Mouse (Mus musculus) MN1 (cell line): Measurements from ENCODE around the gene Itgal.
"Not testable (repeated sequence)": the region's sequence is repeated elsewhere in the genome, so short reads cannot be mapped to it uniquely, and the experiment has no call there.

Experiments used
- DNase-seq: peaks from one replicate; pipeline ENCODE4 v3.0.0-alpha.2; 2016; ENCODE audit warnings: low spot score

Itgal gene

DNA sequence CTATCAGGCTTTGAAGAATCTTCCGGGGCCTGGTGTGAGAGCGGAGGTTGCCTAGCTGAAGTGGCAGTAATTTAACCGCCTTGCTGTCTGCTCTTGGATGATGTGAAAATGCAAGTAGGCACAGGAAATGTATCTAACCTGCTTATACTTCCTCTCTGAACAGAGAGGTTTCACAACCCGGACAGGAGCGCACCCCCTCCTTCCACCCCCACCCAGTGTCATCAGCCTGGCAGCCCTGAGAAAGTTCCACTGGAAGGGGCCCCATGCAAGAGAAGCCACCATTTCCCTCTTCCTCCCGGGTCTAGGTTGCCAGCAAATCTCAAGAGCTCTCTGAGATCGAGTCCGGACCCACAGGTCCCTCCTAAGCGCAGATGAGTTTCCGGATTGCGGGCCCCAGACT is at the start of gene Itgal:
TSS of gene Itgal (plus strand) at position 163 of the 400 bp plus-strand sequence.
- DNase-seq: no peak

DNA sequence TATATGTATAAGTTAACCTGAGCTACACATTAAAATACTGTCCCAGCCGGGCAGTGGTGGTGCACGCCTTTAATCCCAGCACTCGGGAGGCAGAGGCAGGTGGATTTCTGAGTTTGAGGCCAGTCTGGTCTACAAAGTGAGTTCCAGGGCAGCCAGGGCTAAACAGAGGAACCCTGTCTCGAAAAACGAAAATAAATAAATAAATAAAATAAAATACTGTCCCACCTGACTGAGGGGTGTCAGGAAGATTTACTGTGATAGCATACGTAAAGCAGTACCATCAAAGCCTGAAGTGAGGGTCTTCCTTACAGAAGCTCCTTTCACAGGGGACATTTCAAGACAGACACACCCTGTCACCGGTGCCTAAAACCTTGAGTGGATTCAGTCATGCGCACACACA is 45.5 kb upstream of the Itgal start:
- DNase-seq: not testable (repeated sequence)

DNA sequence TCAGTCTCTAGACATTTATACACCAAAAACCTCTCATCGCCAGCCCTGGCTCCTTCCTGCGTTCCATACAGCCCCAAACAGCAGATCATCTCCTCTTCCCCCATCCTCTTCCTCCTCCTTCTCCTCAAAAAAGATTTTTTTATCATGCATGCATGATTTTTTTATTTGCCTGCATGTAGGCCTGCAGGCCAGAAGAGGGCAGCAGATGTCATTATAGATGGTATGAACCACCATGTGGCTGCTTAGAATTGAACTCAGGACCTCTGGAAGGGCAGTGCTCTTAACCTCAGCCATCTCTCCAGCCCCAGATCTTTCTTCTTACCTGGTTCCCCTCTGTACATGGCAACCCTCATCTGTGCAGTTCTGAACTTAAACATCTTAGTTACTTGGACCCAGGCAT is 43.6 kb upstream of the Itgal start:
- DNase-seq: no peak

DNA sequence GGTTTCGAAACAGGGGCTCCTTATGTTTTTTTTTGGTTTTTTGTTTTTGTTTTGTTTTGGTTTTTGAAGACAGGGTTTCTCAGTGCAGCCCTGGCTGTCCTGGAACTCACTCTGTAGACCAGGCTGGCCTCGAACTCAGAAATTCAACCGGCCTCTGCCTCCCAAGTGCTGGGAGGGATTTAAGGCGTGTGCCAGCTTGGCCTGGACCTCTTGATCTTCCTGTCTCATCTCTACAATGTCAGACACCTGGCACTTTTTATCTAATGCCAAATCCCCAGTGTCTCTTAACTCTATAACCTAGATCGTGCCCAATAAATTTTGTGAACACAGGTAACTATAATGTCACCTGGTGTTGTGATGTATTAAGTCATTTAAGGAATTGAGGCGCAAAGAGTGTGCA is 42.7 kb upstream of the Itgal start:
- DNase-seq: no peak

DNA sequence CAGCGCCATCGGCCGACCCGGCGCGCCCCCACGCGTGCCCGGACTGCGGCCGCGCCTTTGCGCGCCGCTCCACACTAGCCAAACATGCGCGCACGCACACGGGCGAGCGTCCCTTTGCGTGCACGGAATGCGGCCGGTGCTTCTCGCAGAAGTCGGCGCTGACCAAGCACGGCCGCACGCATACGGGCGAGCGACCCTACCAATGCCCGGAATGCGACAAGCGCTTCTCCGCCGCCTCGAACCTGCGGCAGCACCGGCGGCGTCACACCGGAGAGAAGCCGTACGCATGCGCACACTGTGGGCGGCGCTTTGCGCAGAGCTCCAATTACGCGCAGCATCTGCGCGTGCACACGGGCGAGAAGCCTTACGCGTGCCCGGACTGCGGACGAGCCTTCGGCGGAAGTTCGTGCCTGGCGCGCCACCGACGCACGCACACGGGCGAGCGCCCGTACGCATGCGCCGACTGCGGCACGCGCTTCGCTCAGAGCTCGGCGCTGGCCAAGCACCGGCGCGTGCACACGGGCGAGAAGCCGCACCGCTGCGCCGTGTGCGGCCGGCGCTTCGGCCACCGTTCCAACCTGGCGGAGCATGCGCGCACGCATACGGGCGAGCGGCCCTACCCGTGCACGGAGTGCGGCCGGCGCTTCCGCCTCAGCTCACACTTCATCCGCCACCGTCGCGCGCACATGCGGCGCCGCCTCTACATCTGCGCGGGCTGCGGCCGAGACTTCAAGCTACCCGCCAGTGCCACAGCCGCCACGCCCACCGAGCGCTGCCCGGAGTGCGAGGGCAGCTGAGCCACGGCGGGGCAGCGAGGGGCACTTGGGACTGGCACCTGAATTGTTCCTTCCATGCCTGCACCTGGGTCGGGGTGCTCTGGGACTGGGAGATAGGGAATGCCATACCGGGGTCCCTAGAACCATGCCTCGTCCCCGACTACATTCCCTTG is 42.0 kb upstream of the Itgal start:
- peak; percentile 53 for DNase-seq

DNA sequence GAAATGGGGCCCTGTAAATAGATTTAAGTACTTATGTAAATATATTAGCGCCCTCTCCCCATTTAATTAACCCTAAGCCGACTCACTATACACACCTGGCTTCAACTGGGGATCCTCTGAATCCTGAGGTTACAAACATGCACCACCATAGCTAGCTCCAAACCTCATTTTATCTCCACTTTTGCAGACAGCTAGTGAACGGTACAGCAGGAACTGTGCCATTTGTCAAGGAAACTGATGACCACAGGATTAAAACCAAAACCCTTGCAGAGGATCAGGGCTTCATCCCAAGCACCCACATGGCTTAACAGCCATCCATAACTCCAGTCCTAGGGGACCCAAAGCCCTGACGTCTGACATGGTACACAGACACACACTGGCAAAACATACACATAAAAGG is 41.1 kb upstream of the Itgal start:
- no peak for DNase-seq

DNA sequence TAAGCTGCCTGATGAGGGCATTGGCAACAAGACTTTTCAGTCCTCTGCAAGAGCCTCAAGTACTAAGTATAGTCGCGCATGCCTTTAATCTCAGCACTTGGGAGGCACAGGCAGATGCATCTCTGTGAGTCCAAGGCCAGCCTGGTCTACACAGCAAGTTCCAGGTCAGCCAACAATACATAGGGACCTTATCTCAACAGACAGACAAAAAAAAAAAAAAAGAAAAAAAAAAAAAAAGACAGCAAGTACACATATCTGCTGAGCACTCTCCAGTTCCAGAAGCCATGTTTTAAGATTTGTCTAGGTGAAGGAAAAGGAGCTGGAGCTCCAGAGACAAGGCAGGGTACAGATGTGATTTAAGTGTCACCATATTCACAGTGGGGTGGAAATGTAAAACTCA is 40.1 kb upstream of the Itgal start:
- DNase-seq: no peak

DNA sequence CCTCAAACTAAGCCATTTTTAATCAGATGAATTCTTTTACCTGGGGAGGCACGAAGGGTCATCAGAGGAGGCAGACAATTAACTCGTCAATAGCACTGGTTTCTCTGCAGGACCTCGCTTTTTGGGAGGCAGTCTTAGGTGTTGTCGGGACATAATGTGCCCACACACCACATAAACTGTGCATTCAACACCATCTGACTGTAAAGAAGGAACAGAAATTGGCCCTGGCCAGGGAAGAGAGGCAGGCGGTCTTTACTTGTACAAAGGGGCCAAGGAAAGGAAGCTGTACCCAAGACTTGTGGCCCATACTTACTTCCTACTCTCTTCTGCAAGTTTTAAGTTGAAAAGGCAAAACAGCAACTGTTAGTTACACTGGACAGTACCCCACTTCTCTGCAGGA is 39.5 kb upstream of the Itgal start:
- DNase-seq: no peak

DNA sequence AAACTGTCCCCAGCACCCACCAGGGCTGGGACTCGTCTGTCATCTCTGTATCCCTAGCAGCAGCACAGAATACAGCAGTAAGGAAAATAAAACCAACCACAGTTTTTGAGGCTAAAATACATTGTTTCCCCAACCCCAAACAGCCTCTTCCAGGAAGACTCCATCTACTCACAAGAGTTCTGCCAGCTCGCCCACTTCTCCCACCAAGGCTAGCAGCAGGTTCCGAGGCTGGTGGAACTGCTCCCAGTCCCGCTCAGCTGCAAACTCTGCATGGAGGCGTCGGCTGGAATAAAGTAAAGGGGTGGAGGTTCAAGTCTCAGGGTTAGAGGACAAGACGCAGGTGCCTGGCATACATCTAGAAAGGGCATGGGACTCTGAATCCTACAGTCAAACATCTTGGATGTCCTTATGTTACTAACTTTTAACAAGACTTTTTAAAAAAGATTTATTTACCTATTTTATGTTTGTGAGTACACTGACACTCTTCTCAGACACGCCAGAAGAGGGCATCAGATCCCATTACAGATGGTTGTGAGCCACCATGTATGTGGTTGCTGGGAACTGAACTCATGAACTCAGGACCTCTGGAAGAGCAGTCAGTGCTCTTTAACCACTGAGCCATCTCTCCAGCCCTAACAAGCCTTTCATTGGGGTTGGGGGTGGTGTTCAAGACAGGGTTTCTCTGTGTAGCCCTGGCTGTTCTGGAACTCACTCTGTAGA is 36.7 kb upstream of the Itgal start:
- no peak for DNase-seq

DNA sequence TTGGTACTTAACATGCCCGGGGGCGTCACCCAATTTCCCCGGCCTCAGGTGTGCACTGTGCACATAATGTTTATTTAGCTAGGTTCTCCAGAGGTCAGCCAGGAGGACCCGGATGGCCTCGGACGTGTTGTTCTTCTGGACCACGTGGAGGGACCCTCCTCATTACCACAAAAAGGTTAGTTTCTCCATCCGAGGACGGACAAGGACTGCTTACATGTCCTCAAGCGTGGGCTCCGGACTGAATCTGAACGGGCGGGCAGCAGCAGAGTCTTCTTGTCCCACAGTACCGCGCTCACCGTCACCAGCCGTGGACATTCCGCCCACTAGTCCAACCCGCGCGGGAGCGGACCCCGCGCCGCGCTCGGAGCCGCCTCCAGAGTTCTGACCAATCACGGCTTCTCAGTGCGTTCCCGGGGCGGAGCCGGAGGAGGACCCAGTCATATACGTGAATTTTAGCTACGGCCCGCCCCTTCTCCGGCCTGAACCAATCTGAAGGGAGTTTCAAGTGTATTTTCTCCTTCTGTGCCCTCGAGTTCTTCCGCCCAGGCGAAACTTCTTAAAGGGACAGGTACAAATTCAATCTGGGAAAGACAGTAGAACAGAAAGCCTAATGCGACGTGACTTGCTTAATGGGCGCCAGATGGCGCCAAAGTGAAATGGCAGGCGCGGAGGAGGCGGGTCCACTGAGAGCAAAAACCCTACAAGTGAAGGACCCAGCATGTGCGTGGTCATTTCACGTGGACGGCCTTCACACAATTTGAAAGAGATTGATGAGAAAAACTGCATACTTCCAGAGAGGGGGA is 35.5 kb upstream of the Itgal start, which contains the start of gene Dctpp1:
TSS of gene Dctpp1 (minus strand) at position 401 of the 803 bp plus-strand sequence.
- peak; percentile 99 for DNase-seq

DNA sequence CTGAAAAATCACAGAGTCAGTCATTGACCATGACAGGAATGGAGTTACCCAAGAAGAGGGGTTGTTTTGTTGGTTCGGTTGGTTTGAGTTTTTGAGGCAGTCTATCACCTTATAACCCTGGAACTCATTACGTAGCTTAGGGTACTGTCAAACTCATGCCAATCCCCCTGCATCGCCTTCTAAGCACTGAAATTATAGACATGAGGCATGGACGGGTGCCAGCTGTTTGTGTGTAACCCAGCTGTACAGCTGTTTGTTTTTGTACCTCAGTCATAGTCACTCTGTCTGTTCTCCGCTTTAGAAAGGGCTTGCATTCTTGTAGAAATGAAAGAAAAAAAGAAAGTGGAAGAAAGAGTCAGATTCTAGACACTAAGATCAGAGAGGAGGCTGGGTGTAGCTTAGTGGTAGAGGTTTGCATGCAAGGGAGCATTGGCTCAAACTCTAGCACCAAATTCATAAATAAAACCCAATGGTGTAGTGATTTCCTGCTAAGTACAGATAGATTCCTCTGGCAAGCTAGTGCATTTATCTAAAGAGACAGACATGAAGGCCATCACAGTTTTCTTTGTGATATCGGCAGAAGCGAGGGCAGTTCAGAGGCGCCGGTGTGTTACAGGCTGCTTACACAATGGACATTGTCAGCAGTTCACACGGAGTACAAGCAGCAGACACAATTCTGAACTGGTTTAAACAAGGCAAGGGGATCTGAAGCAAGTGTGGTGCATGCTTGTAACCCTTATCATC is 33.7 kb upstream of the Itgal start:
- DNase-seq: no peak

DNA sequence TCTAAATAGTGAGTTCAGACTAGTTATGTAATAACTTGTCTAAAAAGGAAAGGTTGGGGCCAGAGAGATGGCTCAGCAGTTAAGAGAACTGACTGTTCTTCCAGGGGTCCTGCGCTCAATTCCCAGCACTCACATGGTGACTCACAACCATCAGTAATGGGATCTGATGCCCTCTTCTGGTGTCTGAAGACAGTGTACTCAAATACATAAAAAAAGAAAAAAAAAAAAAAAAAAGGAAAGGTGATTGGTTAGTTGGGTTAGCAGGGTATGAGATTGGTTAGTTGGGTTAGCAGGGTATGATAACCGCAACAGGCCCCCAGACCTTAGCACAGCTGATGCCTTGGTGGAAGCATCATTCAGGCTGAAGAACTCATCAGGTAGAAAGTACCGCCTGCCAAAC is 32.5 kb upstream of the Itgal start:
- DNase-seq: no peak

DNA sequence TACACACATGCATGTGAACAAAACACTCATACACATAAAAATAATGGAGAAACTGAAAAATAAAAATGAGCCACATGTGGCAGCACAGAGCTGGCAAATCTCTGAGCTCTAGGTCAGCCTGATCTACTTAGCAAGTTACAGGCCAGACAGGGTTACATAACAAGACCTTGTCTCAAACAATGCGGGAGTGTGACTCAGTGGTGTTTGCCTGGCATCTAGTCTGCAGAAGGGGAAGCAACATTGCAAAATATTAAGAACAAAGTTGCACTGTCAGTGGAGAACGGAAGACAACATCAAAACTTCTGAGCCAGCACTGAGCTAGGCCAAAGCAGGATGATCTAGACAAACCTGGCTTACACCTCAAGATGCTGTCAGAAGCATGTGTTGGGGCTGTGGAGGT is 25.8 kb upstream of the Itgal start:
- DNase-seq: no peak

DNA sequence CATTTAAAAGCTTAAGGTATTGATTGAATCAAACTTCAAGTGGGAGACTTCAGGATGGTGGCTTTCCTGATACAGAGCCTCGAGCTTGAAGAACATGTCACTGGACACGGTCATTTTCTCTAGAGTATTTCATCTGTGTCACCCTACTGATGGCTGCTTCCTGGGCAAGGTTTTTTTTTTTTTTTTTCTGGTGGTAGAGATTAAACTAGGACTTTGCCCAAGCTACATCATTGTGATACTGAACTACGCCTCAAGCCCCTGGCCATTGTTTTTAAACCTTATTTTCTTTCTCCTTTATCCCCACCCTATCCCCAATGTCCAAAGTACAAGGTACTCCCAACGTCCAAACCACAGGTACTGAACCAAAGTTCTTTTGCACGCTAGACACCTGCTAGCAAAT is 25.4 kb upstream of the Itgal start:
- no peak for DNase-seq

DNA sequence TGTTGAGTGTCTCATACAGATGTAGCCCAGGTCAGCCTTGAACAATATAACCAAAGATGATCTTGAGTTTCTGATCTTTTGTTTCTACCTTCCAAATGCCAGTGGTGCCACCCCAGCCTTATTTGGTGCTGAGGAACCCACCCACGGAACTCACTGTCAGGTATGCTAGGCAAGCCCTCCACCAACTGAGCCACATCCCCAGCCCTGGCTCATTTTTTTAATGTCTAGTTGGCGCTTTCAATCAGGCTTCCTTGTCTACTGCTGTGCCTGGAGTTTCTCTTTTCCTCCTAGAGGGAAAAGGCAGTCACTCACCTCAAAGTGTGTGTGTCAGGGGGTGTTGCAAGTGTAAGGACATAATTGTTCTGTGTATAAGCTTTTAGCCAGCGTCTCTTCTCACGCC is 25.0 kb upstream of the Itgal start:
- DNase-seq: no peak

DNA sequence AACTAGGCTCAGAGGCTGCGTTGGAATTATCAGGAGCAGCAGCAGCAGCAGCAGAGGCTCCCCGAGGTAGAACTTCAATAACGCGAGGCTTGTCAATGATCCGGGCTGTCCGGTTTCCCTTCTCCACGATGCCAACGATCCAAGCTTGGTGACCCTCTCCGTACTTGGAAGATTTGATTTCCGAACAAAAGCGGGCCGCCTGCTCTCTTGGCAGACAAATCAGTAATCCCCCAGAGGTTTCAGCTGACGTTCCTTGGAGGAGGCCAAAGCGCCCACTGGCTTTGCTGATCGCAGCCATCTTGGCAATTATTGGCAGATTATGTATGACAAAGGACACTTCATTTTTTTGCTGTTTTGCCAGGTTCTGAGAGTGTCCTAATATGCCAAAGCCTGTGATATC is 23.5 kb upstream of the Itgal start:
- DNase-seq: no peak

DNA sequence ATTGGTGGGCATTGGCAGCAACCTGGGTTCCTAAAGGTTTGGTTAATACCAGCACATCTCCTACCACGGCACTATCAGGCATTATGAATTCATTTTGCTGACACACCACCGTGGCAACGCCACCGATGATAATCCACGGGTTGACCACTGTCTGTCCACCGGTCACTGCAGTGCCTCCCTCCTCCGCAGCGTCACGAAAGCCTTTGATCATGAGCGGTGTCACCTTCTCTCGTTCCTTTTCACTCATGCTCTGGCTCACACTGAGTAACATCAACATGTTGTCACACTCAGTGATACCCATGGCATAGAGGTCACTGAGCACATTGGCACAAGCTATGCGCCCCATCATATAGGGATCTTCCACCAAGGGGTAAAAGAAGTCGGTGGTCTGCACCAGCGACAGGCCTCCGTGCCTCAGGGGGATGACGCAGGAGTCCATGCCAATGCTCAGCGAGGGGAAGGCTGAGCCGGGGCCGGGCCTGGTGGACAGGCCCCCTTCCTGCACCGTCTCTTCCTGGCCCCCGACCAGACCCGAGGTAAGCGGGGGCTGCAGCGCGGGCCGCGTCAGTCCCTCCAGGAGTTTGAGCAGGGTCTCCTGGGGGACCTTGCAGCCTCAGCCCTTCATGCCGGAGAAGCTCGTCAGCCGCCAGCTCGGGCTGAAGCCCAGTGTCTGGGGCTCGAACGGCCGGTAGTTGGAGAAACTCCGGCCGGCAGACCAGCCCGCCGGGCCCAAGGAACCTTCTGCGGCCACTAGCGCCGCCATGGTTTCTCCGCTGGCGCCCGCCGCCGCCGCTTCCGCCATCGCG is 22.7 kb upstream of the Itgal start:
- DNase-seq: peak; percentile 19

DNA sequence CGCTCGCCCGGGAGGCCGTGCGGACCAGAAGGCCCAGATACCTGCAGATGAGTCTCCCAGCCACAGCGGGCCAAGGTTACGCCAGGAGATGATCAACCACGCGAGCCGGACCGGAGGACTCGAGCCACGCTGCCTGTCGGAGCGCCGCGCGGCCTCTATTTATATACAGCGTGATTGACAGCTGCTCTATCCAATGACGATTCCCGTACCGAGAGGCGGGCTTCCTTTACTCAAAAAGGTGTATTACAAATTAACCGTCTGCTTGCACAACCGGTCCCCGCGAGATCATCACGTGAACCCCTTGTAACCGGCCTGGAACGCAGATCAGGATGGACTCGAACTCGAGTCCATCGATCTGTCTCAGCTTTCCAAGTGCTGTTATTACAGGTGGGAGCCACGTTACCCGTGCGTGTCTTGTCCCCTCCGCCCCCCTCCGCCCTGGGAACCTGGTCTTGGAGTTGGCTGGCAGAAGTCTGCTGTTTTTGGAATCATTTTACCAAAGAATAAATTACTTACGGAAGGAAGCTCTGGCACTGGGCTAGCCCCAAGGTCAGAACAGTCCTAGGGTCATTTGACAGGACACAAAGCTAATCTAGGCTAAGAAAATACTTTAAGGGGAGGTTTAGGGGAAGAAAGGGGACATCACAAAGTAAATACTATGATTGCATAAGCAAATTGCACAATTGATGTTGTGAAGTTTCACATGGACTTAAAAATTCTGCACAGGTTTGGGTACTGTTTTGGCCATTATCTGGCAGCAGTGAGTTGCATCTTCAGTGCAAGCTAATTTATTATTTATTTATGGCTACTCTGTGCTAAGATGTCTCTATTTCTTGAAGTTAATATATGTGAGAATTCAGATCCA is 21.9 kb upstream of the Itgal start, which contains the start of gene Sephs2:
TSS of gene Sephs2 (minus strand) at position 131 of the 865 bp plus-strand sequence.
- DNase-seq: peak; percentile 98

DNA sequence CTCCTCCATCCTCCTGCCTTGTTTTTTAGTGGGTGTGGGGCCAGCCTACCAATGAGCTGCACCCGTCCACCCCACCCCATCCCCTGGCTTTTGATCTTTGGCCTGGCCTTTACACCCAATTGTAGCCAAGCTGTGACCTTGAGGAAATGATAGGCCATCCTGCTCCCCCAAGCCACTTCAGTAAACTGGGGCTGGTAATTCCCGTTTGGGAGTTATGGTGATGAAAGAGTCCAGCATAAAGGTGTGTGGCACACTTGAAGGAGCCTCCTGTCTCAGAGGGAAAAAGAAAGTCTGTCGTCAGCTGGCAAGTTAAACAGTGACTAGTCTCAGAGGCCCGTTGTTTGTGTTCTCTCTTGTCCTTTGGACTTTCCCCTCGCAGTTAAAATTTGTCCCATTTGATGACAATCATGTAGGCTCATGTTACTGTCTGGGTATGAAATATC is 19.5 kb upstream of the Itgal start:
- DNase-seq: no peak

DNA sequence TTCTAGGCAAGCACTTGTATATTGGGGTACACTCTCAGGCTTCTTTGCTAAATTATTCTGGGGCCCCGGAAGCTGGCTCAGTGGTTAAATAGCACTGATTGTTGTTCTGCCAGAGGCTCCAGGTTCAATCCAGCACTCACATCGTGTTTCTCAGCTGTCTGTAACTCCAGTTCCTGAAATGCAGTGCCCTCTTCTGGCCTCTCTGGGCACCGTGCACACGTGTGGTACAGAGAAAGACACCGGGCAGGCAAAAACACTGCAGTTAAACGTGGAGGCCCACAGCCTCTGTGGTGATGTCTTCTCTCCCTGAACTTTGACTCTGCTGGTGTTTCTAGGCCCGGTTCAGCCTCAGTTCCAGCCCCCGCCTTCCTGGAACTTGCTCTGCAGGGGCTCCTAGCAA is 17.7 kb upstream of the Itgal start:
- no peak for DNase-seq
